Mouse (Mus musculus) layer of hippocampus, adult 9-11 months (tissue): ENCODE data around the gene Crtap.
A peak's percentile ranks its signal among the peaks of the same experiment; 100 is the strongest.

ENCODE experiments used
- DNase-seq: peaks from one replicate; pipeline ENCODE4 v3.0.0; 2022

Crtap gene

DNA sequence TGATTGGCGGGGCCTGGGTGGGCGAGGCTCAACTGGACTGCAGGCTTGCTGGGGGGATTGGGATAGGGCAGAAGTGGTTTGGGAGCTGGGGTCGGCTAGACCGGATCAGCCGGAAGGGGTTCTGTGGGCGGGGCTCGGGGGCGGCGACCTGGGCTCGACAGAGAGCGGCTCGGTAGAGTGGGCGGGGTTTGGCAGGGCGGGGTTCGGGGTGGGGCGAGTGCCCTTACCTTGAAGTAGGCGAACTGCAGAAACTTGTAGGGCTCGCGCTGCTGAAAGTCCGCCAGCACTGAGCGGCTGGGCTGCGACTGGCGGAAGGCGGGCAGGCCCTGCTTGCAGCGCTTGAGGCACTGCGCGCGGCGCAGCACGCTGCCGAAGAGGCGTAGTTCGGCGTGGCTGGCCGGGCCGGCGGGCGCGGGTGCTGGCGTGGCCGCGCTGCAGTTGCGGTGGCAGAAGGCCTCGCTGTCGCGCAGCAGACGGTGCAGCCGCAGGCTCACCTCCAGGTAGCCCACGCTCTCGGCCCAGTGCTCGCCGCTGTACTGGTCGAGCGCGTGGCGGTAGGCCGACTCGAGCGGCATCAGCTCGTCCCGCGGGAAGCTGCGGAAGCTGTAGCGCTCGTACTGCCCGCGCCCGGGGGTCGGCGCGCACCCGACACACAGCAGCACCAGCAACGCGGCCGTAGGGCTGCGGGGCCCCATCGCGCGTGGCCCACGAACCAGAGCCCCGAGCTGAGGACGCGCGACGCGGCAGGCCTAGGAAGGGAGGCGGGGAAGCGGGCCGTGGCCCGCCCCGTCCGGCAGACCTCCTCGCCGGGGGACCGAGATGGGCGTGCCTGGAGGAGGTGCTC lies at the start of gene Crtap:
Gene Crtap, minus strand, starts transcription at position 771 of the 844 bp plus-strand sequence.
- no peak for DNase-seq

DNA sequence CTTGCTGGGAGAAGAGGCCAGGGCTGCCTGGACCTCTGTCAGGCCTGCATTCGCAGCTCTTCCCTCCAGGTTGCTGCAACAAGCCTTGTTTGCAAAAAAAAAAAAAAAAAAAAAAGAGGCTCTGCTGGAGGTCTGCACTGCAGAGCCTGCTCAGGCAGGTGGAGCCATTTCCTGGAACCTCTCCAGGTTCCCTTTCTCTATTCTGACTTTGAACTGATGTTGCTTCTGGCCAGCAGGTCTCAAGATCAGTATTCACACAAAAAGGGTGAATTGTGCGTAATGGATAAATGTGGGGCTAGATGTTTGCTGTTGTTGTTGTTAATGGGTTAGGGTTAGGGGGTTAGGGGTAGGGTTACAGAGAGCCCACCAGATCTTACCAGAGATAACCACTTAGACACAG lies 45.2 kb upstream of the Crtap start:
- DNase-seq, result no peak

DNA sequence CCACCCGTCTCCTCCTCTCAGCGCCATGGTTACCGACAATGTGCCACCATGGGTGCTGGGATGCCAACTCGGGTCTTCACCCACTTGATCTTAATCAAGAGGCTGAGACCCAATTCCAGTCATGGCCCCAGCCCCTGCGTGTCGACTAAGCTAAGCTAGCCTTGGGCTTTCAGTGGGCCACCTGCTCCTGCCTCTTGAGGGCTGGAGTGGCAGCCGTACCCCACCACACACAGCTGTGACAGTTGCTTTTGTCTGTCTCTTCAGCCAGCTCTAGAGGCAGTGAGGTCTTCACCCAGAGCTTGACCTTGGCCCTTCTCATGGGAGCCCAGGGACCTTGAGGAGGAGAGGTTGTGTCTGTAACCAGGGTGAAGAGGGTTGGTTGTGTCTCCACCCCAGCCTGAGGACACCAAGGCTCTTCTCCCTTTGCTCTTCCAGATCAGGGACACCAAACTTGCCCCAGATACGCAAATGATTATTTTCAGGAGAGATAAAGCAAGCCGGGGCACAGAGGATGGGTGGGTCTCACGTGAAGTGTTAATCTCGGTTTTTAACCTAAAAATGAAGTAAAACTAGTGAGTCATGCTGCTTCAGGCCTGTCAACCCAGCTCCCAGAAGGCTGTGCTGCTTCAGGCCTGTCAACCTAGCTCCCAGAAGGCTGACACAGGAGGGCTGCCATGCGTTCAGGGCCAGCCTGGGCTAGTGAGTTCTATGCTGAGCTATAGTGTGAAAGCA lies 37.8 kb upstream of the Crtap start:
- no peak for DNase-seq

DNA sequence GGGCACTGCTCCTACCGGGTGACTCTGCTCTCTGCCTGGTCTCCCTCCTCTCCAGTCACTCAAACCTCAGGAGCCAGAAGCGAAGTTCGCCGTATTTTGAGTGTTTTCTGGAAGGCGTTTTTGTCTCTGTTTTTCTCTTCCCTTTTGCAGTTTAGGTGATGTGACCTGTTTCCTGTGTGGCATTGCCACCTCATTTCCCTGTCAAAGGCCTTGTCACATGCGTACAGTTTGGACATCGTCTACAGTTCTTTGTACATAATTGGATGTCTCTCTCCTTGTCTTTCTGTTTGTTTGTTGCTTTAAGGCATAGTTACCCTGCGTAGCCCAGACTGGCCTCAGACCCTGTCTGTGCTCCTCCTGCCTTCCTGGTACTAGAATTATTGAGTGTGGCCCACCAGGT lies 37.0 kb upstream of the Crtap start:
- no peak for DNase-seq

DNA sequence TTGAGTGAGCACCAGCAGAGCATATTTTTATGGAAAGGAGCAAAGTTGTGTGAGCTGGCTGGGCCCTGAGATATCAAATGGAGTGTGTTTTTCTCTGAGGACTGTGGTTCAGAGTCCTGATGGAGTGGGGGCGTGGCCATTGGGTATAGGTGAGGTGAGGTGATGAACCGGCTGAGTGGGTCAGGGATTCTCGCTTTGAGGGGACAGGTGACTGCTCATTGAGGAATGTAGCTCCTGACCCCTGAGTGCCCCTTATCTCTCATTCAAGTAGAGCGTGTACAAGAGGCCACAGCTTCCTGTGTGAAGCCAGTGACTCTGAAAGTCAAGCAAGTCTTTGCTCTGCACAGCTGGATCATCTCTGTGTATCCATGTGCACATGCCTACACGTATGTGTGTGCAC lies 35.7 kb upstream of the Crtap start:
- no peak for DNase-seq

DNA sequence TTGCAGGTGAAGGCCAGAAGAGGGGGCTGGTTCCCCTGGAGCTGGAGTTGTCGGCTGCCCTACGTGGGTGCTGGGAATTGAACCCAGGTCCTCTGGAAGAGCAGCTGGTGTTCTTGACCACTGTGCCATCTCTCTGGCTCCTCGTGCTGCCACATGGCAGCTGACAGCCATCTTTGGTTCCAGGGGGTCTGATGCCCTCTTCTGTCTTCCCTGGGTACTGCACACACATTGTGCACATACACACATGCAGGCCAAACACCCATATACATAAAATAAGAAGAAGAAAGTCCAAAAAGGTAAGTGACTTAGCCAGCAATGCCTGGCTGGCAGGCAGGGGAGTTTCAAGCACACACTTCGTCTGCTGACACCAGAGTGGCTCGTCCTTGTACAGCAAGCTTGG lies 35.1 kb upstream of the Crtap start:
- no peak for DNase-seq

DNA sequence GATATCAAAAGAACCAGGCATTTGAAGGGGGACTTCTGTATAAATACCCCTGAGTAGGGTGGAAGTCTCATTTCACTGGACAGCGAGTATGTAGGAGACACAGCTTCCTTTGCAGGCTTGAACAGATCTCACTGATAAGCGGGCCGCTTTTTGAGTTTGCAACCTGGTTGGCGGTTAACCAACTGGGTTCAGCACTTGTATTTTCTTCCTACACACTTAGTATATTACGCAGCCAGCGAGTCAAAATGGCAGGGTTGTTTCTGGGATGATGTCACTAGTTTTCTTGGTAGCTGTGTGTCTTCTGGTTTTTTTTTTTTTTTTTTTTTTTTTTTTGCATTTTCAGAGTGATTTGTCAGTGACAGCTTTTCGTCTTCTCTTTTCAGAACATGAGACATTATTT lies 31.3 kb upstream of the Crtap start:
- no peak for DNase-seq

DNA sequence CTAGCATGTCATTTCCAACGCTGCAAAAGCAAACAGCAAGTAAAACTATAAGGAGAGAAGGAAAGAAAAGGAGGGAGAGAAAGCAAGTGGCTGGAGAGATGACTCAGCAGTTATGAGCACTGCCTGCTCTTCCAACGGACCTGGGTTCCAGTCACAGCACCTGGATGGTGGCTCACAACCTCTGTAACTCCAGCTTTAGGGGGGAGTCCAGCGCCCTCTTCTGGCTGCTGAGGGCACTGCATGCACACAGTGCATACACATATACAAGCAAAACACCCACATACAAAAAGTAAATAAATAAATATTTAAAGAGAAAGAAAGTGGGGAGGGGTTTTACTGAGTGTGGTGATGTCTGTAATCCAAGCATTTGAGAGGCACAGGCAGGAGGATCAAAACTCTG lies 30.6 kb upstream of the Crtap start:
- DNase-seq, result no peak

DNA sequence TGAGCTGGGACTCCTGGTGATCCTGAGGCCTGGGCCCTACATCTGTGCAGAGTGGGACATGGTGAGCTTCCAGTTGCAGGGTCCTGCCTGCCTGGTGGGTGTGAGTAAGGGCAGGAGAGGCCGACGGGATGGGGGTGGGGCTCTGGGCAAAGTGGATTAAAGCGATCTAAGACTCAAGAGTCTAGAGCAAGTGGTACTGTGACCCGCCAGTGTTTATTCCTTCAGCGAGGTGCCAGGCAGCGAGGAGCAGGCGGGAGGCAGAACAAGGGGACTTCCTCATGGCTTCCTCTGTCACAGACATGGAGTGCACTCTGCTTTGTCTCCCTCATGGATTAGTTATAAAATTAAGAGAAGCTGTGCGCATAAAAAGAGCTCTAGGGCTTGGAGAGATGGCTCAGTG lies 30.0 kb upstream of the Crtap start:
- no peak for DNase-seq

DNA sequence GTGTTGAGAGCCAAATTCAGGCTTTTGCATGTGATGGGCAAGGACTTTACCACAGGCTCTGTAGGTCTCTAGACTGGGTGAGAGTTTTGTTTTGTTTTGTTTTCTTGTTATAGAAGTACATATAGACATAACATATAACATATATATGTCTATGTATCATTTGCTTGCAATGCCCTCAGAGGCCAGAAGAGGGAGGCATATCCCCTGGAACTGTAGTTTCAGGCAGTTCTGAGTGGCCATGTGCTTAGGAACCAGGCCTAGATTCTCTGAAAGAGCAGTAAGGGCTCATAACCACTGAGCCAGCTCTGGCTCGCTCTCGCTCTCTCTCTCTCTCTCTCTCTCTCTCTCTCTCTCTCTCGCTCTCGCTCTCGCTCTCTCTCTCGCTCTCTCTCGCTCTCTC lies 27.7 kb upstream of the Crtap start:
- DNase-seq, result no peak

DNA sequence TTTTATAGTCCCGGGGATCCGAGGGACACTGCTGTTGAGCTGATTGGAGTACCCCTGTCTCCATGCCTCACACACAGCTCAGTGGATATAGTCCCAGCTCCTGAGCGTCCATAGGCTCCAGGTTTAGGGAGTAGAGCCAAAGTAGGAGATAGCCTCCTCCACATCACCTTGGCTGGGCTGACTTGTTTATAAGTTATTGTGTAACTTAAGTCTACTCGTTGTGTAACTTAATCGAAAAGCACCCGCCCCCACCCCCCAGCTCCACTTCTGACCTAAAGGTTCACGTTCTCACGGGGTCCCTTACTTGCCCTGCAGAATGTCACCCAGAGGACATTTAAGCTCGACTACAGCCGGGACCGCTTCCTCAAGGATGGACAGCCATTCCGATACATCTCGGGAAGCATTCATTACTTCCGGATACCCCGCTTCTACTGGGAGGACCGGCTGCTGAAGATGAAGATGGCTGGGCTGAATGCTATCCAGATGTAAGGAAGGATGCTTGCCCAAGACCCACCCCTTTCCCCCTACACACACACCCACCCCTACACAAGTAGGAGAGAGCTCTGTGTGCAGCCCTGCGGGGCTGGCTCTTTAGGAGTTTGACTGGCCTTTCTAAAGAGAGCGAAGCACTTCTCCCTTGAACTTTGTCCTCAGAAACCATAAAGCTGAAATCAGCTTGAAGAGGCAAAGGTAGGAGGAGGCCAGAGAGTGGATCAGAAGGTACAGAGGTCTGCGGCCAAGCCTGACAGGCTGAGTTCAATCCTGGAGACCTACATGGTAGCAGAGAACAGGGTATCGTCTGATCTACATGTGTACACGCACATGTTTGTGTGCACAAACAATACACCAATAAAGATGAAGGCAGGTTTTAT lies 26.4 kb upstream of the Crtap start:
- no peak for DNase-seq

DNA sequence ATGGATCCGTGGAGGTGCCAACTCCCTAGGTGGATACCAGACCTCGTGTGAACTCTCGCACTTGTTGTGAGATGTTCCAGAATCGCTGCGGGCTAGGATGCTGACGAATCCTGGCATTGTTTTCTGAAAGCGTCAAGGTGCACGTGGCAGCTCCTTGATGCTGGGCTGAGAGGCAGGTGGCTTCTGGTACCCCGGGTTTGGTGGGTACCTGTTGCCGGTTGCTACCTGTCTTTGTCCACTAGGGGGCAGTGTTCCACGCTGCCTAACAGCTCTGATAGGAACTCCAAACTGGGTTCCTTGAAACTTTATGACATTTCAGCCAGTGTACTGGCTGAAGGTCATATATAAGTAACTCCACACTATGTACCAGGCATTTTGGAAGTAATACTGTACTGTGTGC lies 25.2 kb upstream of the Crtap start:
- no peak for DNase-seq

DNA sequence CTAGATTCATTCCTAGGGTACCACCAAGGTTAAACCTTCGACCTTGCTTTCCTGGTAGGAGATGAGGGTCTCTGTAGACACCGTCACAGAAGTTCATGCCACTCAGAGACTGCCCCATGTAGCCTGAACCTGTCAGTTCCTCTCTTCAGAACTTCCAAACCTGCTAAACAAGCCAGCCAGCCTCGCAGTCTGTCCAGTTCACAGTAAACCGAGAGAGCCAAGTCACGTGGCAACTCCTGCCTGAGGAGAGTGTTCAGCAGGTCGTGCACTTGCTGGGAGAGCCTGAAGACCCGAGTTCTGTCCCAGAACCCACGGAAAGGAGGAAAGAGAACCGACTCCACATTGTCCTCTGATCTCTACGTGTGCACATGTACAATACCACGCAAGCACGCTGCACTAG lies 23.4 kb upstream of the Crtap start:
- DNase-seq, result no peak

DNA sequence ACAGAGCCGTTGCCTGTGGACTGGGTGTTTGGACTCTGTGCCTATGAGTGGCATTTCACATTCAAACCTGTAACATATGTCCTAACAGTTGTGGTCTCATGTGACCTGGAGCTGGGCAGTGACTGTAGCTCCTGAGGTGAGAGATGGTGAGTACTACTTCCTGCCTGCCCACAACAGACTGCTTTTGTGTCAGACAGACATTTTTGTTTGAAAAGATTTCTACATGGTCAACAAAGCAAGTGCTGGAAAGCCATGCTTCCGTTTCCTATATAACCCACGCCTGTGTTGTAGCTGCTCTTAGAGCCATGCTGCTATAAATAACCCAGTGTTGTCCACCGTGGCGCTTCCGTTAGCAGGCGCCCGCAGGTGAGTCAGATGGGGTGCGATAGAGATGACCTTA lies 21.9 kb upstream of the Crtap start:
- DNase-seq, result no peak

DNA sequence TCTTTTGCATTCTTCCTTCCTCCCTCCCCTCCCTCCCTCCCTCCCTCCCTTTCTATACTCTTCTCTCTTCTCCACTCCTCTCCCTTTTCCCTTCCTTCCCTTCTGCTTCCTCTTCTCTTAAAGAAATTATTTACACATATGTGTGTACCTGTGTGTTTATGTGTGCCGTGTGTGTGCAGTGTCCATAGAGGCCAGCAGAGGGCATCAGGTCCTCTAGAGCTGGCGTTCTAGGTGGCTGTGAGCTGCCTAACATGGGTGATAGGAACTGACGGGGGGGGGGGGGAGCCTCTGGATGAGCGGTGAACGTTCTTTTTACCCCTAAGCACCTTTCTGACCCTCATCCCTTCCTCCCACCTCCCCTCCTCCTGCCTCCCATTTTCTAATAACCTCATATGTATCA lies 20.8 kb upstream of the Crtap start:
- DNase-seq, result no peak

DNA sequence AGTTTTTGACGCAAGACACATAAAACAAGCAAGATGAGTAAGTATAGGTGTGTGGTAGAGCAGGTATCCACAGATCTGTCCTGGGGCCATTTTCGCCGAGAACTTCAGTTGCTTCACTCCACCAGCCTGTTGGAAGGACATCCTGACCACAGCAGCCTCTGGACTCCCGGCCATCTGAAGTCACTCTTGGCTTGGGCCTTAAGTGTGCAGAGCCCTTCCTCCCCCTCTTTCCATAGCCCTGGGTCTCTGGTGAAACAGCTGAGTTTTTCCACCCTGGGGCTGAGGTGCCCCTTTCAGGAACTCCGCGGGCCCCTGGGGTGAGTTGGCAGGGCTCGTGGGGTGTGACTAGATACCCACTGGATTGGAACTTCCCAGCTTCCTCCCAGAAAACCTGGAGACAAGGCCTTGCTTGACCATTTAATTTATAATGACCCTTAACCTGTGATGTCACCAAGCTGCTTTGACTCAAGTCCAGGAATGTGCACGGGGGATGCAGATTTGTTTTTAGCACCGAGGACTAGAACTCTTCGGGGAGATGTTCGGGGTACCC lies 19.9 kb upstream of the Crtap start:
- no peak for DNase-seq

DNA sequence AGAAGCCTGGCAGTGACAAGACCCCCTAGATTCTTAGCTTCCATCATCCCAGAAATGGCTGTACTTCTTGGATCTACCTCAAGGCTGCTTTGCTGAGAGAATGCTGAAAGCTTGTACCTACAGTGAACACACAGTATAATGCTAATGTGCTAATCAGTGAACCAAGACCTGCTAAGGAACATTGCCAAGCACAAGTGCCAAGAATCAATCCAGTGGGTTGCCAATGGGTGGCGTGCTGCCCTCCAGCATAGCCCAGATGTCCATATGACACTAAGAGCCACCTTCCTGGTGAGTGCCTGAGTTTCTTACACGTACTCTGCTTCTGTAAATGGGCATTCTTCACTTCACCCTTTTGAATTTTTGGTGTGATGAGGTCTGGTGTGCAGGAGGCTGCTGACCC lies 17.2 kb upstream of the Crtap start:
- no peak for DNase-seq

DNA sequence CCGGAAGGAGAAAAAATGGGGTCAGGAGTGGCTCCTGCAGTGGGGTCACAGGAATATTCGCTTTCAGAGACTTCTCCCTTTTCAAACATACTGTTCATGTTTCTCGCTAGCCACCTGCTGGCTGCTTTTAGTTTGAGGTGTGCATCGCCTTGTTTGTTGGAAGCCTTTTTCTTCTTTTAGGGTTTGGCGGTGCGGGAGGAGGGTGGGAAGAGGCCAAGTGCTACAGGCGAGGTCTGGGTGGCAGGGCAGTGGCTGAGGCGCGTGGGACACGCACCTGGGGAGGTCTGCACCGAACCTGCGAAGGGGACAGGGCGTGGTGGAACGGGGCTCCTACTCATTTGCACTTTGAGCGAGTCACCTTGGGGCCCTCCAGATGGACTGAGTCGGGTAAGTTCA lies 11.2 kb upstream of the Crtap start:
- no peak for DNase-seq

DNA sequence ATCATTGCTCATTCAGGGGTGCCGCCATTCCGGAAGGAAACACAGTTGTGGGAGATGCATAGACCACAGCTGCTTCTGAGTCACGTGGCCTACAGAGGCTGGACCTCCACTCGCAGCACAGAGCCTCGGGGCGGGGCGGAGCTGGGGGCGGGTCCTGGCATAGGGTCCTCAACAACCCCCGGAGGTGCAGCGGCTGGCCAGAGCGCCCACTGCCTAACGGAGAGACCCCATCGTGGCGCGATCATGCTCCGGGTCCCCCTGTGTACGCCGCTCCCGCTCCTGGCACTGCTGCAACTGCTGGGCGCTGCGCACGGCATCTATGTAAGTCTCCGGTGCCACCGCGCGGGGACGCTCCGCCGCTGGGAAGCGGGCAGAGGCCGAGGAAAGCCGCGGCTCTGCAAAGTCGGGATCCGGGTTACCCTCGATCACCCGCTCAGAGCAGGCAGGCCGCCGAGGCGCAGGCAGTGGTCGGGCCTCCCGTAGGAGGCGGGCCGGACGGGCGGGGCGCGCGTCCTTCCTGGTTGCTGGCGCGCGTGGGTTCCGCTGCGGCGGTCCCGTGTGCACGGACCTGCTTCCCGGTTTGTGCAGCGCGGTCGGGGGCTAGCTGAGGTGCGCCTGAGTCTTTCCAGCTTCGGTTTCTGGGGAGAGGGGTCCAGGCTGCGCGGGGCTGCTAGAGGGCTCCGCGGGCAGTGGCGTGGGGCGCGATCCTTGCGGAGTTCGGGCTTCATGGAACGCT lies 10.6 kb upstream of the Crtap start, which contains the start of the genes Glb1 and Tmppe:
Gene Glb1, plus strand, starts transcription at position 128 of the 736 bp plus-strand sequence.
Gene Tmppe, plus strand, starts transcription at position 157 of the 736 bp plus-strand sequence.
- DNase-seq, result peak; percentile 82

DNA sequence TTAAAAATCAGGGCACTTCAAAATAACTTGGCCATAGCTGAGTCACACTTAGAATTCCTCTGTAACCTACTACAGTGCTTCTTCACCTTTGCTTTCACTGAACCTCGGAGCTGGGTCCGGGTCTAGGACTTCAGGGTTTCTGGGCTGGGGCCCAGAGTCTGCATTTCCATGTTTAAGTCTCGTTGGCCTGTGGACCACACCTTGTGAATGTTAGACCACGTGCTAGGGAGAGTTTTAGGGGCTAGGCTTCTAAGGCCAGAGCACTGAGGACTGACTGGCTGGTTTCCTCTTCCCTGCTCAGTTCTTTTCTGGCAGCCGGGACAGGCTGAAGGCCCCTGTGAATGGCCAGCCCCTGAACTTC lies 10.1 kb upstream of the Crtap start:
- DNase-seq, result no peak

DNA sequence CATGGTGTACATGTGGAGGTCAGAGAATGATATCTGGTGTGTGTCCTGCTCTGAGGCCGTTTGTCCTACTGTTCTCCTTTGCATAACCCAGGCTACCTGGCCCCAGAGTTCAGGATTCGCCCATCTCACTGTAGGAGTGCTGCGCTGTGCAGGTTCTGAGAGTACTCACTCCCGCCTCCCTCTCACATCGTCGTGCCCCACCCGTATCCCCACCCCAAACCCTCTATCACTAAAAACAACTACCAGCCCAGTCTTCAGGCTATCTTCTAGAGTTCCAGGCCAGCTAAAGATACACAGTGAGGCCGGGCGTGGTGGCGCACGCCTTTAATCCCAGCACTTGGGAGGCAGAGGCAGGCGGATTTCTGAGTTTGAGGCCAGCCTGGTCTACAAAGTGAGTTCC lies 9.2 kb upstream of the Crtap start:
- DNase-seq, result no peak

DNA sequence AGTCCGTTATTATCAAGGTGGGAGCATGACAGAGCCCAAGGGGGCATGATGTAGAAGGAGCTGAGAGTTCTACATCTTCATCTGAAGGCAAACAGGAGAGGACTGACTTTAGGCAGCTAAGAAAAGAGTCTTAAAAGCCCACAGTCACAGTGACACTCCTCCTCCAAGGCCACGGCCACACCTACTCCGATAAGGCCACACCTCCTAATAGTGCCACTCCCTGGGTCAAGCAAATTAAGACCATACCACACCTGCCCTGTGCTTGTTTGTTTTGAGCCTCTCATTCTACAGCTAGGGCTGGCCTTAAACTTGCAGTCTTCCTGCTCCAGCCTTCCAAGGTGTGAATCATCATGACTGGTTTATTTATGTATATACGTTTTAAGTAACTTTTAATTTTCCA lies 4.8 kb upstream of the Crtap start:
- no peak for DNase-seq
